Mouse (Mus musculus) hindbrain, embryonic 11.5 days (tissue): ENCODE measurements around the gene Rasgef1b. TPM values are rescaled to one million over a fixed set of nuclear protein-coding genes. Genes with fewer than 3 reads are reported as not detected.

ENCODE experiments used
- ATAC-seq: fragments of 200-750 bp; cut with Nextera tagmentation; 2 replicates; pipeline ENCODE4 v1.8.0; 2017; ENCODE audit warnings: mild to moderate bottlenecking, moderate TSS enrichment, moderate library complexity; ENCODE audit not compliant: low FRiP score
- DNase-seq: peaks from one replicate; pipeline ENCODE4 v3.0.0-alpha.2; 2015; ENCODE audit warnings: low spot score
- H3K27ac ChIP-seq: fragments of 300-500 bp; sonication (generic); 2 replicates; pipeline ENCODE4 v1.5.1; 2014; ENCODE audit warnings: mild to moderate bottlenecking, low read depth, low read length
- H3K27me3 ChIP-seq: fragments of 300-500 bp; sonication (generic); 2 replicates; pipeline ENCODE4 v1.6.1; 2014; ENCODE audit warnings: mild to moderate bottlenecking, low read length, moderate library complexity, mixed read lengths; ENCODE audit not compliant: control insufficient read depth, insufficient read depth
- H3K36me3 ChIP-seq: fragments of 300-500 bp; sonication (generic); 2 replicates; pipeline ENCODE4 v1.6.1; 2014; ENCODE audit warnings: mild to moderate bottlenecking, low read length, moderate library complexity, mixed read lengths; ENCODE audit not compliant: control insufficient read depth, insufficient read depth
- H3K4me1 ChIP-seq: fragments of 300-500 bp; sonication (generic); replicated peaks from 2 replicates; pipeline ENCODE4 v1.6.1; 2014; ENCODE audit warnings: low read length, mixed read lengths; ENCODE audit not compliant: control insufficient read depth, insufficient read depth
- H3K4me2 ChIP-seq: fragments of 300-500 bp; sonication (generic); replicated peaks from 2 replicates; pipeline ENCODE4 v1.6.1; 2014; ENCODE audit warnings: mild to moderate bottlenecking, low read depth, low read length
- H3K4me3 ChIP-seq: fragments of 300-500 bp; sonication (generic); 2 replicates; pipeline ENCODE4 v1.5.1; 2014; ENCODE audit warnings: low read depth, low read length
- H3K9ac ChIP-seq: fragments of 300-500 bp; sonication (generic); 2 replicates; pipeline ENCODE4 v1.6.1; 2014; ENCODE audit warnings: low read depth, low read length
- H3K9me3 ChIP-seq: fragments of 300-500 bp; sonication (generic); 2 replicates; pipeline ENCODE4 v1.6.1; 2016; ENCODE audit warnings: low read length; ENCODE audit not compliant: control insufficient read depth
- WGBS: fragments of 180-500 bp; shearing (Covaris S2); extraction: QIAGEN DNeasy Blood & Tissue Kit; methylation state at CpG from one replicate; pipeline ENCODE4 v1.1.7; 2014; 5-methylcytosine and 5-hydroxymethylcytosine counted together
- polyA plus RNA-seq: library from polyadenylated mRNA; unstranded; fragments of >200 nt; fragmentation: Nextera tagmentation; extraction: Ambion mirVana; gene quantifications from 2 replicates; pipeline ENCODE4 v1.2.1, GENCODE M21; 2014

The Rasgef1b gene
- polyA plus RNA-seq, 1 experiment from 2014 or later = 14.1 TPM

GRCm38 (mm10) chr5:99183637-99184036 is 545.2 kb downstream of the Rasgef1b start:
- no peak for ATAC-seq

GRCm38 (mm10) chr5:99174608-99175385 is 554.1 kb downstream of the Rasgef1b start:
- no peak overlapping the region for H3K4me3 ChIP-seq
- H3K9me3 ChIP-seq = no peaks in the 10 kb centered on the region
- H3K27ac ChIP-seq = no peak overlapping the region
- H3K4me2 ChIP-seq = no peak overlapping the region
- ATAC-seq (no peak), DNase-seq (no peak)
- H3K36me3 ChIP-seq = no peaks in the 10 kb centered on the region
- no peaks in the 10 kb centered on the region for H3K4me1 ChIP-seq
- no peaks in the 10 kb centered on the region for H3K27me3 ChIP-seq
- 80% methylated on average over 8 of the region's 8 CpGs for WGBS
- no peak overlapping the region for H3K9ac ChIP-seq

More at GRCm38 (mm10) chr5:99183637-99184036, 545.2 kb downstream of the Rasgef1b start:
- Histone ChIP-seq H3K4me1 (no peaks in the 10 kb centered on the region), H3K9ac (no peak overlapping the region), H3K4me3 (no peak overlapping the region), H3K36me3 (no peaks in the 10 kb centered on the region), H3K27me3 (no peaks in the 10 kb centered on the region), H3K9me3 (no peaks in the 10 kb centered on the region), H3K27ac (no peak overlapping the region), H3K4me2 (no peak overlapping the region)
- WGBS = 90% methylated on average over 7 of the region's 7 CpGs
- DNase-seq = no peak

GRCm38 (mm10) chr5:99169836-99170235 is 559.0 kb downstream of the Rasgef1b start:
- Histone ChIP-seq H3K27ac (no peak overlapping the region), H3K4me1 (no peaks in the 10 kb centered on the region), H3K9ac (no peak overlapping the region), H3K27me3 (no peaks in the 10 kb centered on the region), H3K9me3 (no peaks in the 10 kb centered on the region), H3K36me3 (no peaks in the 10 kb centered on the region), H3K4me3 (no peak overlapping the region), H3K4me2 (no peak overlapping the region)
- WGBS = 78% methylated on average over 4 of the region's 4 CpGs
- DNase-seq (no peak), ATAC-seq (no peak)

- H3K9me3 ChIP-seq = no peaks in the 10 kb centered on the region
- WGBS = 92% methylated on average over 5 of the region's 5 CpGs
- no peaks in the 10 kb centered on the region for H3K36me3 ChIP-seq
- ATAC-seq (no peak), DNase-seq (no peak)
- no peak overlapping the region for H3K4me3 ChIP-seq
- H3K4me1 ChIP-seq = no peaks in the 10 kb centered on the region
- H3K27ac ChIP-seq = no peak overlapping the region
- H3K9ac ChIP-seq = no peak overlapping the region
- no peak overlapping the region for H3K4me2 ChIP-seq
- no peaks in the 10 kb centered on the region for H3K27me3 ChIP-seq
Observed at GRCm38 (mm10) chr5:99167767-99168166, 561.1 kb downstream of the Rasgef1b start.

Other genes with a start within 250 kb of the Rasgef1b start
- gene Vamp9, start 177.2 kb upstream of the Rasgef1b start, polyA plus RNA-seq = 0.24 and 0.60 TPM in 2 replicates
- 253 and 281 TPM in 2 replicates for gene Hnrnpd, start 249.9 kb upstream of the Rasgef1b start, polyA plus RNA-seq
- gene 4930524J08Rik, start 250.0 kb upstream of the Rasgef1b start, polyA plus RNA-seq = 2.7 and 3.6 TPM in 2 replicates